Mouse (Mus musculus) gastrocnemius, postnatal 14 days (tissue): ENCODE measurements at regions not wholly inside any gene's neighbourhood (a gene's known extent, or its start where the extent isn't known, plus 50 kb on each side); places are given as distances from the start of the nearest gene placed in this dataset.

ENCODE experiments used
- DNase-seq: peaks from one replicate; pipeline ENCODE4 v3.0.0; 2021; ENCODE audit warnings: mixed read lengths
- intact Hi-C: fragments of 180-260 bp; cut with DNase I; formaldehyde crosslinking; loops from one replicate; pipeline ENCODE4 v1.15.1; 2025; ENCODE audit warnings: low total_unique reads

GRCm38 (mm10) chr9:122614579-122615252 lies 132.4 kb upstream of the Topaz1 start:
- intact Hi-C loops, result loop anchor here (5.0 kb wide), 1 partner anchor 78 kb away; no protein-coding TSS in a partner anchor
- no peak for DNase-seq

GRCm38 (mm10) chr9:122615351-122615750 lies 131.8 kb upstream of the Topaz1 start:
- peak; percentile 39 for DNase-seq
- intact Hi-C loops, result loop anchor here (5.0 kb wide), 1 partner anchor 77 kb away; no protein-coding TSS in a partner anchor

- intact Hi-C loops, result loop anchor here (5.0 kb wide), 1 partner anchor 75 kb away; no protein-coding TSS in a partner anchor
- DNase-seq, result no peak
Observed at GRCm38 (mm10) chr9:122617793-122618192, 129.4 kb upstream of the Topaz1 start.

DNA sequence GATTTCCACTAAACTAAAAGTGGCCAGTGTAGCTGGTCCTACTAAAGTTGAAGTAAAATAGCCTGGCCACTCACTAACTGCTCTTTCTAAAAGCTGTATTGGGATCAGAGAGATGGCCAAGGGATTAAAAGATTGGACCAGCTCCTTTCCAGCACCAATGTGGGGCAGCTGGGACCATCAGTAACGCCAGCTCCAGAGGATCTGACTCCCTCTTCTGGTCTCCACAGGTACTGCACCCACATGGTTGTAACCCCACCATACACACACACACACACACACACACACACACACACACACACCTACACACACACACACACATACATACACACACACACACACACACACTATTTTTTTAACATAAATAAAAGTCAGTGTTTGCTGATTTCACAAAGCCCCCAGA lies 122.1 kb upstream of the Topaz1 start:
- intact Hi-C loops, result no loop called here
- DNase-seq, result no peak

DNA sequence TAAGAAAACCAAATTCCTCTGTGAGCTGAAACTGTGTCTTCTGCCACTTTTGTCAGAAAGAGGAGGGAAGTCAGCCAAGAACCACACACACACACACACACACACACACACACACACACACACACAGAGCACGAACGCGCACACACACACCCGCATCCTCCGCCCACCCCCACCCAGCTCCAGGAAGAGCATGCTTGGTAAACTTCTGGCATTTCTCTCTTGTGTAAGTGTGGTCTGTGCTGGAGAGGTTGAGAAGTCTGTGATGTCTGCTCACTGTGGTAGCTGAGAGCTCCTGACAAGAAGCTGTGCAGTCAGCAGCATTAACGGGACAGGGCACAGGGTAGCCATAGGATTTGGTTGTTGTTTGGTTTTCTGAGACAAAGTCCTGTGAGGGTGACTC lies 120.8 kb upstream of the Topaz1 start:
- intact Hi-C loops, result no loop called here
- no peak for DNase-seq

DNA sequence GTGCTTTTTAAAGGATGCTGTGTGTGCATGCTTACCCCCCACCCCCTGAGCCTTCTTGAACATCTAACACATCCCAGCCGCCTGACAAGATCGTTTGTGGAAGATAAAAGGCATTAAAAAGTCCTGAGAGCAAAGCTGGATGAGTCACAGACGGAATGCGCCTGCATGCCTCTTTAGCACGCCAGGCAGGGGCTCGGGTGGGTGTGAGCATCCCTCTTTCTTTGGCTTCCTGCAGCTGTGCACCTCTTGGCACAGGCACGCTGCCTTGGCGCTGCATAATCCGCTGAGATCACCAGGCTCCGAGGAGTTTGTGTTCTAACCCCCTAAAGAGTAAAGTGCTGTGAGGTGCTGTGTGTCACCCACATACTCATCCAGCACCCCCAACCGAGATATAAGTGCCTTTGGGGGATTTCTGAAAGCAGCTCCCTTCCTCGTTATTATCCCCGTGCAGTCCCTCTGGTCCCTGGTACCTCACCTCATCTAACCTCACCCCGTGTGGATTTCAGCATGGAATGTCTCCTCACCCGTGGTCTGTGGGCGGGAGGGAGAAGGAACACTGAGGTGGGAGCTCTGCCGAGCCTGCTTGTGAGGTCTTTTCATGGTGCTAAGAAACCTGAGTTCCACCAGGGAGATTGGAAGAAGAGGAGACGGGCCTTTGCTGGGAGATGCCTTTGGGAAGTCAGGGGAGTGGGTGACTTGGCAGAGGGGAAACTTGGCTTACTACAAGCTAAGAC lies 117.8 kb upstream of the Topaz1 start:
- intact Hi-C loops, result no loop called here
- DNase-seq, result no peak

GRCm38 (mm10) chr9:122631793-122632192 lies 115.4 kb upstream of the Topaz1 start:
- intact Hi-C loops, result no loop called here
- DNase-seq, result no peak

DNA sequence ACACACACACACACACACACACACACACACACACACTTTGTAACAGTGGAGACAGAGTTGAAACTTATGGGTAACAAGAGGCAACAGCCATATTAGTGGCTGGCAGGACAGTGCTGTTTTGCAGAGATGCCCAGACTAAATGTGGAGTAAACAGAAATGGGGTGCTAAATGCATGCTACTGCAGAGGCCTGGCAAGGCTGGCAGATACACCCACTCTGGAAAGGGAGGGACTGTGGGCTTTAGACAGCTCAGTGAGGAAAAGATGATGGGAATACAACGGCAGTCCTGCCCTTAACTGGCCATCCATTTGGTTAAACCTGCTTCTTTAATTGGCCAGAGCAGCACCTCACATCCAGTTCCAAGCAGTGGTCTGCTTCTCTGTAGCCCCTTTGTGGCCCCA lies 113.7 kb upstream of the Topaz1 start:
- DNase-seq, result no peak
- intact Hi-C loops, result no loop called here

- intact Hi-C loops, result no loop called here
- peak; percentile 7 for DNase-seq
Observed at GRCm38 (mm10) chr9:122635138-122635964, 111.8 kb upstream of the Topaz1 start.

GRCm38 (mm10) chr9:122637591-122637990 lies 109.6 kb upstream of the Topaz1 start:
- DNase-seq, result no peak
- intact Hi-C loops, result no loop called here

DNA sequence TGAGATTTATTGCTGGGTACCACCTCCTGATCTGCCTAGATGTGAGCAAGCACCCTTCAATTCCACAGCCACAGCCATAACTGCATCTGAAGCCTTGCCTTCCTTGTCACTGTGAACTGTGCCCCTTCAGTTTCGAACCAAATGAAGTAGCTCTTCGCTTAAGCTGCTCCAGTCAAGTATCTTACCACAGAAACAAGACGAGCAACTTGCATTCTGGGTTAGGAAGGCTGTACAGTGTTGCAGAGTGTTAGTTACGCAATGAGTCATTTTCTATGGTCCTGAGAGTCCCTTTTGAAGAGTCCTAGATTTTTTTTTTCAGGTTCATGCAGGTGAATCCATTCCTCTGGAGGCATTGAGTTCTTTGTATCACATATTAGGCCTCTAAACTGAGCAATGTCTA lies 107.9 kb upstream of the Topaz1 start:
- intact Hi-C loops, result no loop called here
- no peak for DNase-seq

GRCm38 (mm10) chr9:122642913-122643312 lies 104.2 kb upstream of the Topaz1 start:
- no peak for DNase-seq
- intact Hi-C loops, result no loop called here

DNA sequence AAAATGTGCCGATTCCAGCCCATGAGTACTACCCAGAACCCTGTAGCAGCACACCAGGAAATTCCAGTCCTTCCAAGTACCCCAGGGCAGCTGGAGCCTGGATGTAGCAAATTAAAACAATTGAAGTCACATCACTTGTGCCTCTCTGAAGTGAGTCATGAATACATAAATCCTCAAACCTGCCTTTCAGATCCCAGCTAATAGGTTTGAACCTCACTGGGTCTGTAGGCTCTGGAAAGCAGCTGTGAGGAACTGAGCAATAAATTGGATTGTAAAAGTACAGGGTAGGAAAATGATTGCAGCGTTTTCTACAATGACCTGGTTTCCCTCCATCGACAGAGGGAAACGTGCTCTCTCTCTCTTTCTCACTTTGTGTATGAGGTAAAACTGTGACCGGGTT lies 101.6 kb upstream of the Topaz1 start:
- no peak for DNase-seq

GRCm38 (mm10) chr9:122650862-122651261 lies 96.3 kb upstream of the Topaz1 start:
- no peak for DNase-seq
- intact Hi-C loops, result no loop called here

More for the DNA sequence above, 101.6 kb upstream of the Topaz1 start:
- intact Hi-C loops, result no loop called here

GRCm38 (mm10) chr9:122655583-122655982 lies 91.6 kb upstream of the Topaz1 start:
- DNase-seq, result peak; percentile 62
- intact Hi-C loops, result no loop called here

GRCm38 (mm10) chr9:122660050-122660449 lies 87.1 kb upstream of the Topaz1 start:
- DNase-seq, result no peak
- intact Hi-C loops, result no loop called here

DNA sequence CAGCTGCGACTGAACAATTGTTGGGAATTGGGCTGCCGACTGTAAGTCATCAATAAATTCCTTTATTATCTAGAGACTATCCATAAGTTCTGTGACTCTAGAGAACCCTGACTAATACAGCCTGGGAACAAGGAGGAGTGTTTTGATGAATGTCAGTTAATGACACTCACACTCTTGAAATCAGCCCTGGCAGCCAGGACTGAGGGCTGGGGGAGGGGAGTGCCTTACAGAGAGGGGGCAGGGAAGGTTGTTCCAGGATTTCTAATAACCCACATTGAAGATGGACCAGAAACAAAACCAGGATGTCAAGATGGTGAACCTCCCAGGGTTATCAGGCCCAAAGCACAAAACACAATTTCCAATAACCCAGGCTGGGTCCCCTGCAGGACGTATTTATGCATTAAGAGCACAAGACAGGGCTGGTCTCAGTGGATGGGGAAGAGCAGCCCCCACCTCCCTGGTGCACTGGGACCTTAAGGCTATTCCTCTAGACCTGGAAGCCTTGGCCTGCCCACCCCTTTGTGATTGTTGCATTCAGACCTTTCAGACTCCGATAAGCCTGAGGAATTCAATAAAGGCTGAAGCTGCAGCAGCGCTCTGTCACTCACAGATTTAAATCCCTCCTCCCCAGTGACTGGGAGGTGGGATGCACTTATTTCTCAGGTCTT lies 80.0 kb upstream of the Topaz1 start:
- DNase-seq, result no peak
- intact Hi-C loops, result no loop called here

DNA sequence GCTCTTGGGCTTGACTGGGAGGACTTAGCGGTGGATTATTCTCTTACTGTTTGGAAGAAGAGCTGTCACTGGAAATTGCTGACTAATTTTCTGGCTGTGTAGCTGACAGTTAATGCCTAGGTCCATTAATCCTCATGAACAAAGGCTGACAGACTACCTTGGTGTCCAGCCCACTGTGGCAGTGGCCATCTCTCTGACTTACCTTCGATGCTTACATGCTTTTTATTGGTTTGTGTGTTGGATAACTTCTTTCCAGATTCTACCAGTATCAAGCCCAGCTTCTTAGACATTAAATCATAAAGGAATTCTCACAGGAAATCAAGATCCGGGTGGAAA lies 79.5 kb upstream of the Topaz1 start:
- DNase-seq, result no peak
- intact Hi-C loops, result no loop called here

- intact Hi-C loops, result no loop called here
Observed at GRCm38 (mm10) chr9:122673777-122674176, 73.4 kb upstream of the Topaz1 start.

More at GRCm38 (mm10) chr9:122673777-122674176, 73.4 kb upstream of the Topaz1 start:
- DNase-seq, result no peak
